Mouse (Mus musculus) lung, adult 2 months (tissue): ENCODE measurements around the gene Rtraf. TPM values are rescaled to one million over a fixed set of nuclear protein-coding genes. Genes with fewer than 3 reads are reported as not detected.

Source experiments
- DNase-seq: peaks from one replicate; pipeline ENCODE4 v3.0.0; 2022
- H3K4me1 ChIP-seq: fragments of 200-500 bp; 2 replicates; pipeline ENCODE4 v1.6.1; 2011; ENCODE audit warnings: low read length; ENCODE audit not compliant: control insufficient read depth, insufficient read depth
- H3K4me3 ChIP-seq: fragments of 200-500 bp; replicated peaks from 2 replicates; pipeline ENCODE3; 2011; ENCODE audit warnings: low read depth, mild to moderate bottlenecking, control low read depth, low read length; ENCODE audit errors: extremely low read depth
- CTCF ChIP-seq: fragments of 200-500 bp; IDR thresholded peaks from 2 replicates; pipeline ENCODE4 v1.5.1; 2011; ENCODE audit warnings: mild to moderate bottlenecking, low read length, control low read depth; ENCODE audit not compliant: insufficient read depth
- POLR2A ChIP-seq: fragments of 200-500 bp; IDR thresholded peaks from 2 replicates; pipeline ENCODE4 v1.6.1; 2011; ENCODE audit warnings: low read depth, mild to moderate bottlenecking, control low read depth, low read length, borderline replicate concordance; ENCODE audit errors: extremely low read depth
- WGBS: fragments of 180-500 bp; shearing (Covaris S2); methylation state at CpG from one replicate; pipeline ENCODE4 v1.1.7; 2018; 5-methylcytosine and 5-hydroxymethylcytosine counted together
- polyA plus RNA-seq: library from polyadenylated mRNA; depleted of rRNA; stranded (reverse); fragments of >200 nt; gene quantifications from 2 replicates; pipeline ENCODE4 v1.2.3, GENCODE M21; 2012; rRNA removed

Gene Rtraf
- polyA plus RNA-seq, 1 experiment = 18.0 TPM

DNA sequence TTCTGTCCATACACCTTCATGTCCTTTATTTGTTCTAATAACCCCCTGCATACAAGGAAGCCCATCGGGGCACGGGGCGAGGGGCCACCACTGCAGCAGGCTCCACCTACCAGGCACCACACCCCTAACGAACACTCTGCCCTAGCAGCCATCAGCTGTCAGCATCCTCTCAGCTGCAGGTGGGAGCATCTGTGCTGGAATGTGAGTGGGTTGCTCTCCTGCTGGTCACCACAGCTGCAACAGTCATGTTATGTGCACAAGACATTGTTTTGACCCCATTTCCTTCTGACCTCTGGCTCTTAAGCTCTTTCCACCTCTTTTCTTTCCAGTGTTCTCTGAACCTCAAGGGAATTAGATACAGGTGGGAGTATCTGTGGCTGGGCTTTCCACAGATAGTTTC is 61.6 kb downstream of the Rtraf start:
- WGBS = 69% methylated on average over 4 of the region's 4 CpGs
- H3K4me3 ChIP-seq = no peak overlapping the region

More for the DNA sequence above, 61.6 kb downstream of the Rtraf start:
- no peak for DNase-seq
- no peak for TF ChIP-seq POLR2A
- no peak for TF ChIP-seq CTCF
- H3K4me1 ChIP-seq = no peaks in the 10 kb centered on the region

Other genes with a start within 250 kb of the Rtraf start
- 0.06 and 0.33 TPM in 2 replicates for gene Gm2237, start 238.7 kb downstream of the Rtraf start, polyA plus RNA-seq
- gene Gm5458, start 221.2 kb downstream of the Rtraf start, polyA plus RNA-seq = not detected in 2 replicates
- gene Nid2, start 72.6 kb downstream of the Rtraf start, polyA plus RNA-seq = 10.4 and 10.7 TPM in 2 replicates
- 11.9 and 16.1 TPM in 2 replicates for gene Gng2, start 153.8 kb upstream of the Rtraf start, polyA plus RNA-seq